Mouse (Mus musculus) stomach, embryonic 16.5 days (tissue): ENCODE data around the gene Klhl5. TPM values are rescaled to one million over a fixed set of nuclear protein-coding genes. Genes with fewer than 3 reads are reported as not detected.
A peak's percentile ranks its signal among the peaks of the same experiment; 100 is the strongest.

Source experiments
- ATAC-seq: fragments of 200-750 bp; cut with Nextera tagmentation; 2 replicates; pipeline ENCODE4 v1.8.0; 2017; ENCODE audit warnings: moderate number of reproducible peaks, moderate TSS enrichment; ENCODE audit not compliant: insufficient read depth, low FRiP score
- H3K27ac ChIP-seq: fragments of 300-500 bp; sonication (generic); 2 replicates; pipeline ENCODE4 v1.5.1; 2014; ENCODE audit warnings: low read length
- H3K27me3 ChIP-seq: fragments of 300-500 bp; sonication (generic); 2 replicates; pipeline ENCODE4 v1.6.1; 2014; ENCODE audit warnings: low read length, control low read depth, mixed read lengths; ENCODE audit not compliant: control insufficient read depth, insufficient read depth
- H3K36me3 ChIP-seq: fragments of 300-500 bp; sonication (generic); 2 replicates; pipeline ENCODE4 v1.6.1; 2014; ENCODE audit warnings: low read length; ENCODE audit not compliant: control insufficient read depth, insufficient read depth
- H3K4me1 ChIP-seq: fragments of 300-500 bp; sonication (generic); 2 replicates; pipeline ENCODE4 v1.6.1; 2014; ENCODE audit warnings: low read length, control low read depth, mixed read lengths; ENCODE audit not compliant: control insufficient read depth, insufficient read depth
- H3K4me2 ChIP-seq: fragments of 300-500 bp; sonication (generic); 2 replicates; pipeline ENCODE4 v1.6.1; 2014; ENCODE audit warnings: low read depth, low read length, mixed read lengths
- H3K4me3 ChIP-seq: fragments of 300-500 bp; sonication (generic); replicated peaks from 2 replicates; pipeline ENCODE4 v1.5.1; 2014; ENCODE audit warnings: mild to moderate bottlenecking, low read length
- H3K9ac ChIP-seq: fragments of 300-500 bp; sonication (generic); 2 replicates; pipeline ENCODE4 v1.6.1; 2014; ENCODE audit warnings: low read length
- H3K9me3 ChIP-seq: fragments of 300-500 bp; sonication (generic); replicated peaks from 2 replicates; pipeline ENCODE4 v1.6.1; 2016; ENCODE audit warnings: low read length, control low read depth; ENCODE audit not compliant: control insufficient read depth
- WGBS: fragments of 180-500 bp; shearing (Covaris S2); extraction: QIAGEN DNeasy Blood & Tissue Kit; methylation state at CpG from one replicate; pipeline ENCODE4 v1.1.7; 2014; 5-methylcytosine and 5-hydroxymethylcytosine counted together
- polyA plus RNA-seq: library from polyadenylated mRNA; unstranded; fragments of >200 nt; fragmentation: Nextera tagmentation; extraction: Ambion mirVana; gene quantifications from 2 replicates; pipeline ENCODE4 v1.2.1, GENCODE M21; 2015

Klhl5 gene
- polyA plus RNA-seq, 1 experiment from 2014 or later = 8.5 TPM

DNA sequence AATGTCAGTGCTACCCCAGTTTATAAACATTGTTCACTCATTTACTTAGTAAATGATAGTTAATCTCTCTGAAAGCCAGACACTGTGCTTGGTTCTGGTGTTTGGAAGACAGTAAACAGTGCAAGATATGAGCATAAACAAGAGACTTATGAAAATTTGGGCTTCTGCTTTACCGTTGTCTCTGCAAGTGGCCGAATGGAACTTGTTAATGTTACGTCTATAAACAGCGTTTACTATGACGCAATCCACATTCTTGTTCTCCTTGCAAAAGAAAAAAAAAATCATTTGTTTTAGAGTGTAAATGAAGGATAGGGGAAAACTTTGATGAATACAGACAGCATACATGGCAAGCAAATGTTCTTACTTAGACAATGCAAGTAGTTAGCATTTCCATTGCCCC is 15.4 kb upstream of the Klhl5 start, which contains the start of gene Tmem156:
Gene Tmem156 (minus strand): TSS at position 212 of the 400 bp plus-strand sequence.
- no peaks in the 10 kb centered on the region for H3K27me3 ChIP-seq
- H3K27ac ChIP-seq = peak within 1 kb of the TSS; percentile 46
- no peaks in the 10 kb centered on the region for H3K9me3 ChIP-seq
- no peaks in the 10 kb centered on the region for H3K36me3 ChIP-seq
- H3K4me2 ChIP-seq = peak within 1 kb of the TSS; percentile 27; the same call in 1 of the 2 replicates
- H3K9ac ChIP-seq = no peak within 1 kb of the TSS
- 29% methylated on average over 5 of the region's 5 CpGs for WGBS
- no peak within 1 kb of the TSS for H3K4me3 ChIP-seq
- no peak for ATAC-seq
- 0 out of 2 replicates have a peak, but pooled peaks cover 5% of the 10 kb centered on the region for H3K4me1 ChIP-seq

DNA sequence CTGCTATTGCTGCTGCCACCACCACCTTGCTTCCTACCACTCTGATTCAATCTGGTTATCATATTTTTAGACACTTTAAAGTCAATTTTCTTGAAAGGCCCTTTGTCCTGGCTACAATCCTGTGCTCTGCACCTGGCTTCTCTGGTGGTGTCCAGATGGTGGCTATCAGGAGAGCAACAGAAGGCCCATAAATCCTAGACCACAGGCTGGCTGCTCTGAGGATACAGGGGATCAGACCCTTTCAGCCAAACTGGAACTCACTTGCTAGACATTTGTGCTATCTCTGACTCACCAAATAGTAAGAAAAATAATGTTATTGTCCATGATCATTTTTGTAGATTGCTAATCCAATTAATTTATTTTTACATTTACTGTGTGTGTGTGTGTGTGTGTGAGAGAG is 13.6 kb upstream of the Klhl5 start:
- no peaks in the 10 kb centered on the region for H3K9me3 ChIP-seq
- no peak overlapping the region for H3K4me2 ChIP-seq
- no peak overlapping the region for H3K4me3 ChIP-seq
- no peaks in the 10 kb centered on the region for H3K36me3 ChIP-seq
- 0 out of 2 replicates have a peak, but pooled peaks cover 5% of the 10 kb centered on the region for H3K4me1 ChIP-seq
- no peak overlapping the region for H3K9ac ChIP-seq
- H3K27ac ChIP-seq = no peak overlapping the region
- no peaks in the 10 kb centered on the region for H3K27me3 ChIP-seq
- no peak for ATAC-seq

DNA sequence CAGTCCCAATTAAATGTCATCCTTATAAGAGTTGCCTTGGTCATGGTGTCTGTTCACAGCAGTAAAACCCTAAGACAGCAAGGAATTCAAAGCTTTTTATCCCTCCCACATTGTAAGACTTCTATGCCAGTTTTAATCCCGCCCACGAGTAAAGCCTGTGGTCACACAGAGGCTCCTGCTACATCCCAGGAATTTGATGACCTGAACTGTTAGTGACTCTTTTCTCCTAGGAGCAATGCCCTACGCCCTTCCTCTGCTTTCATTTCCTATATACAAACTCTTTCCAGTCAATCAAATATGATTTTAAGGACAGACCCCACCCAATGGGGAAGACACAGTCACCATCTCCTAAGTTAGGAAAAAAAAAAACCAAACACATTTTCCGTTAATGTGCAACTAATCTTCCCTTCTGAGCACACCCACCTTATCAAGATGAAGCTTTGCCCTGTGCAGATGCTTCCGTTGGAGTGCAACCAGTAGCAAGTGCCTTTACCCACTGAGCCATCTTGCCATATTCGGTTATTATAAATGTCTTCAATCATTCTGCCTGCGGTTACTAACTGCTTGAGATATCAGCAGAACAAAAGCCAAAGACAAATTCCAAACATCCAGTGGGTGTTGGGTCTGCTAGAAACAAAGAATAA is 12.3 kb upstream of the Klhl5 start:
- 0 out of 2 replicates have a peak, but pooled peaks cover 5% of the 10 kb centered on the region for H3K4me1 ChIP-seq
- ATAC-seq = no peak
- 77% methylated on average over 7 of the region's 7 CpGs for WGBS

DNA sequence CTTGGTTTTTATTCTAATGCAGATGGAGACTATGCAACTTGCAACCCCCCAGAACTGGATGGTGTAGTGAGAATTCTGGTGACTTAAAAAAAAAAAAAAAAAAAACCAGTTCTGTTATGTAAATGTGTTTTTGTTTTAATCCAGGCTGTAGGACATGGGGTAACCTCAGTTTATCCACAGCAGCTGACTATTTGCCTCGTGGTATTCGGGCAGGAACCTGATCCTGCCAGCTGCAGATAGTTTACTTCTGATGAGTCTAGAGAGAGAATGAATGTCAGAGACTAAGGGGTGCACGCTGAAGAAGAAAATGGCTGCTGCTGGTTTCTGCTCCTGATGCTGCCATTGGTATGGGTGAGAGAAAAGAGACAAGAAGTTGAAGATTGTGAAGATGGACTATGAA is 11.3 kb upstream of the Klhl5 start:
- H3K9me3 ChIP-seq = no peaks in the 10 kb centered on the region
- no peak overlapping the region for H3K4me3 ChIP-seq
- H3K27me3 ChIP-seq = no peaks in the 10 kb centered on the region
- no peak overlapping the region for H3K27ac ChIP-seq
- H3K9ac ChIP-seq = no peak overlapping the region
- no peaks in the 10 kb centered on the region for H3K36me3 ChIP-seq
- WGBS = 70% methylated on average over 3 of the region's 3 CpGs
- no peak overlapping the region for H3K4me2 ChIP-seq
- H3K4me1 ChIP-seq = 0 out of 2 replicates have a peak, but pooled peaks cover 5% of the 10 kb centered on the region
- ATAC-seq = no peak

More for the DNA sequence above, 12.3 kb upstream of the Klhl5 start:
- no peaks in the 10 kb centered on the region for H3K9me3 ChIP-seq
- no peaks in the 10 kb centered on the region for H3K36me3 ChIP-seq
- no peak overlapping the region for H3K27ac ChIP-seq
- H3K4me2 ChIP-seq = no peak overlapping the region
- H3K4me3 ChIP-seq = no peak overlapping the region
- H3K9ac ChIP-seq = no peak overlapping the region
- H3K27me3 ChIP-seq = no peaks in the 10 kb centered on the region

DNA sequence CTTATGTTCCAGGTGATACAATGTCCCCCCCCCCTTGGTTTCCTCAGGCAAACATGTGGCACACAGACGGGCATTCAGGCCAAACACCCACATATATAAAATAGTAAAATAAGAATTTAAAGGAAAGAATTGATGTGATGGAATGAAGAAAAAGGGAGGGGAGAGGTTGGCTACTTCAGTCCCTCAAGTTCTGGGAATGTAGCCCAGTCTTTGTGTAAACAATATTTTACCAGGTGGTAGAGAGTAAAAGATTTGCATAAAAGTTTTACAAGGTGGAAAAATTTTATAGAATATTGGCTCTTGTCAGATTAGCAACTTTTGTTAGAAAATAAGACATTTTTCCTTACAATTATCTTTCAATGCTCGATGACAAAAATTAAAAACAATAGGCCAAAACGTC is 10.5 kb upstream of the Klhl5 start:
- H3K27ac ChIP-seq = no peak overlapping the region
- H3K4me2 ChIP-seq = no peak overlapping the region
- 0 out of 2 replicates have a peak, but pooled peaks cover 5% of the 10 kb centered on the region for H3K4me1 ChIP-seq
- no peak overlapping the region for H3K9ac ChIP-seq
- 61% methylated on average over 3 of the region's 3 CpGs for WGBS
- H3K36me3 ChIP-seq = no peaks in the 10 kb centered on the region
- no peaks in the 10 kb centered on the region for H3K27me3 ChIP-seq
- no peaks in the 10 kb centered on the region for H3K9me3 ChIP-seq
- no peak for ATAC-seq
- H3K4me3 ChIP-seq = no peak overlapping the region

DNA sequence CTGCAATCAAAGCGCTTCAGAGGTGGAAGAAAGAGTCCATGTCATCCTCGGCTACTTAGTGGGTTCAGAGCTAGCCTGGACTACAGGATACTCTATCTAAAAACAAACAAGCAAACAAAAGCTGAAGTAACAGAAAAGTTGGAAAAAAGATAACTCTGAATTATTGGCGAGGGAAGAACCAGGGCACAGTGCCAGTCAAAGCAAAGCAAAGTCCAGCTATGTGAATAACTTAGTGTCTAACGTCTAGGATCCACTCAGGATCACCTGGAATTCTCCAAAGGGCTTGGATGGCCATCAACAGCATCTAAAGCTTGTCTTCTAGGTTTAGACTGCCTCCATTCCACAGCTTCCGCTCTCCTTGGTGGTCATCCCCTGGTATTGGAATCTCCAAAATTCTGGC is 9.9 kb upstream of the Klhl5 start:
- Histone ChIP-seq H3K27me3 (no peaks in the 10 kb centered on the region), H3K36me3 (no peaks in the 10 kb centered on the region), H3K9ac (no peak overlapping the region), H3K4me3 (no peak overlapping the region), H3K4me1 (peaks cover 2% of the 10 kb centered on the region; the same call in 1 of the 2 replicates), H3K27ac (no peak overlapping the region), H3K9me3 (no peaks in the 10 kb centered on the region), H3K4me2 (no peak overlapping the region)
- no peak for ATAC-seq
- WGBS = 74% methylated on average over 5 of the region's 5 CpGs

DNA sequence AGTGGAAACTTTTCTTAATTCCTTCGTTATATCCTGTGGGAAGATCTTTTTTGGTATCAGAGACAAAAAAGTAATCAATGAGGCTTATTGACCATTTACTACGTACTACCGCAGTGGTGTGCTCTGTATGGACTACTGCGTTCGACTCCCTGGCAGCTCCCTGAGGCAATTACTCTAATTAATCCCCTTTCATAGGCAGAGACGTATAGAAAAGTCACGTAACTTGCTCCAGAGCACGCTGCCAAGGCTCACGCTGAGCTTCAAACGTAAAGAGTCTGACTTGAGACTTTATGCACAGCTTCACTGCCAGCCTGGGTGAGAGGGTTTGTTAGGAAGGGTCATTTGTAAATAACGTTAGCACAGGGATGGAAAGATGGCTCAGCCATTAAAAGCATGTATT is 7.3 kb upstream of the Klhl5 start:
- Histone ChIP-seq H3K27me3 (no peaks in the 10 kb centered on the region), H3K4me2 (no peak overlapping the region), H3K9me3 (no peaks in the 10 kb centered on the region), H3K9ac (no peak overlapping the region), H3K27ac (no peak overlapping the region), H3K36me3 (no peaks in the 10 kb centered on the region), H3K4me3 (no peak overlapping the region), H3K4me1 (peaks cover 4% of the 10 kb centered on the region; the same call in 1 of the 2 replicates)
- ATAC-seq = no peak
- WGBS = 75% methylated on average over 11 of the region's 11 CpGs

DNA sequence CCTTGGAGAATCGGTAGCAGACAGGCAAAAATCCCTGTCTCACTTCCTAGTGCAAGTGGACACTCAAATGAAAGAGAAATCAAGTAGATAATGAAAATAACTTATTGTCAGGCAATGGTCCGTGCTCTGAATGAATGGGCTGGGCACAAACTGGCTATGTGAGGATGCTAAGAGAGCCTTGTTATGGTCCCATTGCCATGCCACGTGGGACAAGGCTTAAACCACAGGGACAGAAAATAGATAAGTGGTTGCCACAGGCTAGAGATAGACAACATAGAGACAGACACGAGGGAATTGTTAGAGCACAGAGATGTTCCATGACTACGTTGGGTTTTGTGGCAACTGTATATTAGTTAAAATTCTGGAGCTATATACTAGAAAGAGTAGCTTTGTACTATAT is 6.1 kb upstream of the Klhl5 start:
- Histone ChIP-seq H3K9ac (no peak overlapping the region), H3K4me3 (no peak overlapping the region), H3K27me3 (no peaks in the 10 kb centered on the region), H3K4me1 (peaks cover 4% of the 10 kb centered on the region; the same call in 1 of the 2 replicates), H3K27ac (no peak overlapping the region), H3K36me3 (no peaks in the 10 kb centered on the region), H3K9me3 (no peaks in the 10 kb centered on the region), H3K4me2 (no peak overlapping the region)
- no peak for ATAC-seq
- WGBS = 73% methylated on average over 5 of the region's 5 CpGs

DNA sequence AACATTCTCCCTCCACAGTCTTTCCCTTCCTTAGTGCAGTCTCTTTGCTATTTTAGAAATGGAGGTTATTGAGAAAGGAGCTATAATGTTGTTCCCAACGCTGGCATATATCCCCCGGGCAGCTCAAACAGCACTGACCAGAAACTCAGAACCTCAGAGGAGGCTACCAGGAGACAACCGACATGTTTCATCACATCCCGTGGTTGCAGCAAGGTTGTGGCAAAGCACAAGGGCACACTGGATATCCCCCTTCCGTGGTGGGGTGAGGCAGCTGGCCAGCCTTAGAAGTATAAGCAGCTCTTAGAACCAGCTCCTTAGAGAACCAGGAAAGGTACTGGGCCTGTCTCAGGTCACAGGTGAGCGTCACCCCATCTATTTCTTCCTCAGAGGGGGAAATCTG is 5.7 kb upstream of the Klhl5 start:
- Histone ChIP-seq H3K9me3 (no peaks in the 10 kb centered on the region), H3K27ac (no peak overlapping the region), H3K27me3 (no peaks in the 10 kb centered on the region), H3K4me1 (peaks cover 4% of the 10 kb centered on the region), H3K4me2 (no peak overlapping the region), H3K4me3 (no peak overlapping the region), H3K36me3 (no peaks in the 10 kb centered on the region), H3K9ac (no peak overlapping the region)
- 81% methylated on average over 6 of the region's 6 CpGs for WGBS
- no peak for ATAC-seq
